Mouse (Mus musculus): ENCODE measurements around the gene Atad1. TPM values are rescaled to one million over a fixed set of nuclear protein-coding genes. Genes with fewer than 3 reads are reported as not detected.
A peak's percentile ranks its signal among the peaks of the same experiment; 100 is the strongest.
"Not testable (repeated sequence)": the region's sequence is repeated elsewhere in the genome, so short reads cannot be mapped to it uniquely, and the experiment has no call there.

The Atad1 gene
- 39.9 and 43.1 TPM in 2 replicates for polyA plus RNA-seq (2012; rRNA removed)

GRCm38 (mm10) chr19:32739686-32740085 is at the start of gene Atad1:
Gene Atad1 (minus strand): TSS chr19:32739786.
- DNase-seq (ENCODE audit: low spot score) = no peak

- DNase-seq (ENCODE audit: low spot score) = not testable (repeated sequence)
These were observed 48.4 kb upstream of the Atad1 start for GRCm38 (mm10) chr19:32788016-32788415.

- DNase-seq (ENCODE audit: low spot score) = not testable (repeated sequence)
These were observed 47.8 kb upstream of the Atad1 start for GRCm38 (mm10) chr19:32787388-32787787.

GRCm38 (mm10) chr19:32781305-32782071 is 41.9 kb upstream of the Atad1 start:
- DNase-seq (ENCODE audit: low spot score) = no peak

- DNase-seq (ENCODE audit: low spot score) = no peak
These were observed 39.5 kb upstream of the Atad1 start for GRCm38 (mm10) chr19:32779131-32779530.

- no peak for DNase-seq (ENCODE audit: low spot score)
These were observed 38.8 kb upstream of the Atad1 start for GRCm38 (mm10) chr19:32778411-32778810.

GRCm38 (mm10) chr19:32762493-32762892 is 22.9 kb upstream of the Atad1 start:
- DNase-seq (ENCODE audit: low spot score) = no peak

GRCm38 (mm10) chr19:32761162-32761561 is 21.6 kb upstream of the Atad1 start:
- DNase-seq (ENCODE audit: low spot score) = no peak

- DNase-seq (ENCODE audit: low spot score) = no peak
These were observed 20.9 kb upstream of the Atad1 start for GRCm38 (mm10) chr19:32760499-32760898.

GRCm38 (mm10) chr19:32759357-32760024 is 19.9 kb upstream of the Atad1 start:
- DNase-seq (ENCODE audit: low spot score) = no peak

- DNase-seq (ENCODE audit: low spot score) = no peak
These were observed 19.2 kb upstream of the Atad1 start for GRCm38 (mm10) chr19:32758793-32759161.

- DNase-seq (ENCODE audit: low spot score) = peak; percentile 66
These were observed 18.5 kb upstream of the Atad1 start for GRCm38 (mm10) chr19:32757831-32758792.

GRCm38 (mm10) chr19:32756900-32757725 is 17.5 kb upstream of the Atad1 start, which contains the start of gene Pten:
Gene Pten (plus strand): TSS chr19:32757497.
- DNase-seq (ENCODE audit: low spot score) = peak; percentile 97

GRCm38 (mm10) chr19:32756636-32756899 is 17.0 kb upstream of the Atad1 start:
- no peak for DNase-seq (ENCODE audit: low spot score)

GRCm38 (mm10) chr19:32755792-32756635 is 16.4 kb upstream of the Atad1 start:
- DNase-seq (ENCODE audit: low spot score) = peak; percentile 96

GRCm38 (mm10) chr19:32755104-32755791 is 15.7 kb upstream of the Atad1 start:
- no peak for DNase-seq (ENCODE audit: low spot score)

- no peak for DNase-seq (ENCODE audit: low spot score)
These were observed 14.8 kb upstream of the Atad1 start for GRCm38 (mm10) chr19:32754188-32755000.

GRCm38 (mm10) chr19:32753386-32753785 is 13.8 kb upstream of the Atad1 start:
- DNase-seq (ENCODE audit: low spot score) = no peak

GRCm38 (mm10) chr19:32752357-32752756 is 12.8 kb upstream of the Atad1 start:
- DNase-seq (ENCODE audit: low spot score) = no peak

Data from urinary bladder, adult 2 months (tissue).